Mouse (Mus musculus) MEL (cell line): Measurements from ENCODE around the gene Ugt2b38.
"Not testable (repeated sequence)": the region's sequence is repeated elsewhere in the genome, so short reads cannot be mapped to it uniquely, and the experiment has no call there.

Experiments
- CTCF ChIP-seq, 3 experiments: IDR thresholded peaks in 2 of 3; conservative IDR thresholded peaks in 1 of 3; 2 replicates each; pipeline ENCODE4 v1.5.1; 2011 to 2012; ENCODE audit warnings: low read length in 3 of 3, low read depth in 2 of 3, mild to moderate bottlenecking in 2 of 3, improper control_type of control experiment in 1 of 3, inconsistent platforms in 1 of 3, mixed read lengths in 1 of 3, moderate library complexity in 1 of 3; ENCODE audit not compliant: control insufficient read depth in 1 of 3, insufficient read depth in 1 of 3, poor library complexity in 1 of 3, severe bottlenecking in 1 of 3
- EP300 ChIP-seq, 2 experiments: IDR thresholded peaks; 2 replicates each; pipeline ENCODE4 v1.6.1; 2011; ENCODE audit warnings: improper control_type of control experiment in 2 of 2, low read length in 2 of 2, low read depth in 1 of 2, mild to moderate bottlenecking in 1 of 2
- ETS1 ChIP-seq: IDR thresholded peaks from 2 replicates; pipeline ENCODE4 v1.6.1; 2012; ENCODE audit warnings: low read depth, mild to moderate bottlenecking, inconsistent platforms, low read length, improper control_type of control experiment, moderate library complexity
- GATA1 ChIP-seq: IDR thresholded peaks from 2 replicates; pipeline ENCODE4 v1.6.1; 2011; ENCODE audit warnings: low read depth, low read length, improper control_type of control experiment
- HCFC1 ChIP-seq: IDR thresholded peaks from 2 replicates; pipeline ENCODE4 v1.6.1; 2012; ENCODE audit warnings: low read depth, mild to moderate bottlenecking, inconsistent platforms, low read length, improper control_type of control experiment, moderate library complexity
- KAT2A ChIP-seq: conservative IDR thresholded peaks from 2 replicates; pipeline ENCODE4 v1.6.1; 2012; ENCODE audit warnings: low read depth, low read length, improper control_type of control experiment, inconsistent platforms
- MAX ChIP-seq: IDR thresholded peaks from 2 replicates; pipeline ENCODE4 v1.6.1; 2011; ENCODE audit warnings: low read length, improper control_type of control experiment
- NRF1 ChIP-seq: IDR thresholded peaks from 2 replicates; pipeline ENCODE4 v1.6.1; 2014; ENCODE audit warnings: low read depth, mild to moderate bottlenecking, inconsistent platforms, low read length, improper control_type of control experiment, moderate library complexity; ENCODE audit not compliant: poor library complexity, insufficient read depth, severe bottlenecking
- POLR2A ChIP-seq, 2 experiments: IDR thresholded peaks; 2 replicates each; pipeline ENCODE4 v1.6.1; 2011 to 2012; ENCODE audit warnings: low read length in 2 of 2, mild to moderate bottlenecking in 2 of 2, control low read depth in 1 of 2, improper control_type of control experiment in 1 of 2, low read depth in 1 of 2, moderate library complexity in 1 of 2; ENCODE audit not compliant: control insufficient read depth in 1 of 2, insufficient read depth in 1 of 2, poor library complexity in 1 of 2
- POLR2AphosphoS2 ChIP-seq: IDR thresholded peaks from 2 replicates; pipeline ENCODE4 v1.6.1; 2011; ENCODE audit warnings: low read length, improper control_type of control experiment
- SIN3A ChIP-seq: IDR thresholded peaks from 2 replicates; pipeline ENCODE4 v1.6.1; 2012; ENCODE audit warnings: low read length, improper control_type of control experiment, inconsistent platforms
- TAL1 ChIP-seq: IDR thresholded peaks from 2 replicates; pipeline ENCODE4 v1.6.1; 2012; ENCODE audit warnings: mild to moderate bottlenecking, inconsistent platforms, low read length, moderate library complexity, mixed read lengths
- ZMIZ1 ChIP-seq: IDR thresholded peaks from 2 replicates; pipeline ENCODE4 v1.6.1; 2012; ENCODE audit warnings: low read depth, mild to moderate bottlenecking, inconsistent platforms, low read length, improper control_type of control experiment, moderate library complexity

GRCm38 (mm10) chr5:87452514-87452913 lies 28.5 kb upstream of the Ugt2b38 start:
- TF ChIP-seq KAT2A; NRF1; SIN3A; CTCF (IDR thresholded peaks at IDR 0.05 in 2 of 3, conservative IDR thresholded peaks at IDR 0.05 in 1 of 3; ENCODE audit: control insufficient read depth in 1 of 3, insufficient read depth in 1 of 3, low read depth in 2 of 3, low read length in 3 of 3, poor library complexity in 1 of 3, severe bottlenecking in 1 of 3); POLR2AphosphoS2; ZMIZ1; TAL1; ETS1; MAX; EP300 (IDR thresholded peaks at IDR 0.05; ENCODE audit: low read depth in 1 of 2, low read length in 2 of 2); GATA1; HCFC1; POLR2A (IDR thresholded peaks at IDR 0.05; ENCODE audit: control insufficient read depth in 1 of 2, insufficient read depth in 1 of 2, low read depth in 1 of 2, low read length in 2 of 2, poor library complexity in 1 of 2): not testable (repeated sequence)
